Mouse (Mus musculus): ENCODE results near the gene Arhgap25. TPM values are rescaled to one million over a fixed set of nuclear protein-coding genes. Genes with fewer than 3 reads are reported as not detected.

The Arhgap25 gene
- polyA plus RNA-seq, 1 experiment from 2014 or later, result 1.2 TPM

GRCm38 (mm10) chr6:87519809-87520208 lies 13.2 kb downstream of the Arhgap25 start:
- no peak for ATAC-seq
- Histone ChIP-seq H3K4me1 (ENCODE audit: control insufficient read depth, insufficient read depth, low read length) (no peaks in the 10 kb centered on the region; the same call in 1 of the 2 replicates), H3K9me3 (replicated peaks; ENCODE audit: control insufficient read depth, low read length) (no peaks in the 10 kb centered on the region), H3K36me3 (ENCODE audit: control insufficient read depth, insufficient read depth, low read length) (no peaks in the 10 kb centered on the region), H3K27ac (ENCODE audit: low read depth, low read length) (no peak overlapping the region), H3K4me3 (ENCODE audit: low read depth, low read length) (no peak overlapping the region), H3K9ac (ENCODE audit: low read length) (no peak overlapping the region), H3K27me3 (replicated peaks; ENCODE audit: control insufficient read depth, insufficient read depth, low read length) (no peaks in the 10 kb centered on the region), H3K4me2 (ENCODE audit: low read length) (no peak overlapping the region)
- WGBS, result 94% methylated on average over 11 of the region's 11 CpGs
- no peak for DNase-seq (ENCODE audit: low spot score)

GRCm38 (mm10) chr6:87518622-87519021 lies 14.4 kb downstream of the Arhgap25 start:
- H3K4me2 ChIP-seq (ENCODE audit: low read length), result no peak overlapping the region
- WGBS, result 93% methylated on average over 10 of the region's 10 CpGs
- H3K27me3 ChIP-seq (replicated peaks; ENCODE audit: control insufficient read depth, insufficient read depth, low read length), result no peaks in the 10 kb centered on the region
- no peak overlapping the region for H3K9ac ChIP-seq (ENCODE audit: low read length)
- H3K4me1 ChIP-seq (ENCODE audit: control insufficient read depth, insufficient read depth, low read length), result no peaks in the 10 kb centered on the region
- no peaks in the 10 kb centered on the region for H3K36me3 ChIP-seq (ENCODE audit: control insufficient read depth, insufficient read depth, low read length)
- H3K4me3 ChIP-seq (ENCODE audit: low read depth, low read length), result no peak overlapping the region
- no peaks in the 10 kb centered on the region for H3K9me3 ChIP-seq (replicated peaks; ENCODE audit: control insufficient read depth, low read length)
- H3K27ac ChIP-seq (ENCODE audit: low read depth, low read length), result no peak overlapping the region
- DNase-seq (ENCODE audit: low spot score), result no peak
- ATAC-seq, result no peak

GRCm38 (mm10) chr6:87517753-87518409 lies 15.2 kb downstream of the Arhgap25 start:
- DNase-seq (ENCODE audit: low spot score) (no peak), ATAC-seq (no peak)
- no peaks in the 10 kb centered on the region for H3K27me3 ChIP-seq (replicated peaks; ENCODE audit: control insufficient read depth, insufficient read depth, low read length)
- H3K27ac ChIP-seq (ENCODE audit: low read depth, low read length), result no peak overlapping the region
- H3K9ac ChIP-seq (ENCODE audit: low read length), result no peak overlapping the region
- no peaks in the 10 kb centered on the region for H3K9me3 ChIP-seq (replicated peaks; ENCODE audit: control insufficient read depth, low read length)
- no peak overlapping the region for H3K4me2 ChIP-seq (ENCODE audit: low read length)
- H3K4me3 ChIP-seq (ENCODE audit: low read depth, low read length), result no peak overlapping the region
- no peaks in the 10 kb centered on the region for H3K4me1 ChIP-seq (ENCODE audit: control insufficient read depth, insufficient read depth, low read length)
- WGBS, result 92% methylated on average over 4 of the region's 4 CpGs
- H3K36me3 ChIP-seq (ENCODE audit: control insufficient read depth, insufficient read depth, low read length), result no peaks in the 10 kb centered on the region

- no peaks in the 10 kb centered on the region for H3K9me3 ChIP-seq (replicated peaks; ENCODE audit: control insufficient read depth, low read length)
- H3K4me1 ChIP-seq (ENCODE audit: control insufficient read depth, insufficient read depth, low read length), result no peaks in the 10 kb centered on the region
- DNase-seq (ENCODE audit: low spot score) (no peak), ATAC-seq (no peak)
- 84% methylated on average over 4 of the region's 4 CpGs for WGBS
- no peaks in the 10 kb centered on the region for H3K27me3 ChIP-seq (replicated peaks; ENCODE audit: control insufficient read depth, insufficient read depth, low read length)
- no peak overlapping the region for H3K4me3 ChIP-seq (ENCODE audit: low read depth, low read length)
- H3K4me2 ChIP-seq (ENCODE audit: low read length), result no peak overlapping the region
- H3K36me3 ChIP-seq (ENCODE audit: control insufficient read depth, insufficient read depth, low read length), result no peaks in the 10 kb centered on the region
- H3K27ac ChIP-seq (ENCODE audit: low read depth, low read length), result no peak overlapping the region
- H3K9ac ChIP-seq (ENCODE audit: low read length), result no peak overlapping the region
Measured at GRCm38 (mm10) chr6:87514321-87514720, 18.7 kb downstream of the Arhgap25 start.

- Histone ChIP-seq H3K9me3 (replicated peaks; ENCODE audit: control insufficient read depth, low read length) (no peaks in the 10 kb centered on the region), H3K4me1 (ENCODE audit: control insufficient read depth, insufficient read depth, low read length) (no peaks in the 10 kb centered on the region), H3K4me2 (ENCODE audit: low read length) (no peak overlapping the region), H3K27ac (ENCODE audit: low read depth, low read length) (no peak overlapping the region), H3K36me3 (ENCODE audit: control insufficient read depth, insufficient read depth, low read length) (no peaks in the 10 kb centered on the region), H3K27me3 (replicated peaks; ENCODE audit: control insufficient read depth, insufficient read depth, low read length) (no peaks in the 10 kb centered on the region), H3K4me3 (ENCODE audit: low read depth, low read length) (no peak overlapping the region), H3K9ac (ENCODE audit: low read length) (no peak overlapping the region)
- ATAC-seq (no peak), DNase-seq (ENCODE audit: low spot score) (peak; percentile 62)
- 79% methylated on average over 12 of the region's 12 CpGs for WGBS
Measured at GRCm38 (mm10) chr6:87513046-87513767, 19.9 kb downstream of the Arhgap25 start.

GRCm38 (mm10) chr6:87510999-87511398 lies 22.1 kb downstream of the Arhgap25 start:
- Histone ChIP-seq H3K27ac (ENCODE audit: low read depth, low read length) (no peak overlapping the region), H3K4me3 (ENCODE audit: low read depth, low read length) (no peak overlapping the region), H3K36me3 (ENCODE audit: control insufficient read depth, insufficient read depth, low read length) (no peaks in the 10 kb centered on the region), H3K9me3 (replicated peaks; ENCODE audit: control insufficient read depth, low read length) (no peaks in the 10 kb centered on the region), H3K27me3 (replicated peaks; ENCODE audit: control insufficient read depth, insufficient read depth, low read length) (no peaks in the 10 kb centered on the region), H3K4me1 (ENCODE audit: control insufficient read depth, insufficient read depth, low read length) (no peaks in the 10 kb centered on the region), H3K4me2 (ENCODE audit: low read length) (no peak overlapping the region), H3K9ac (ENCODE audit: low read length) (no peak overlapping the region)
- WGBS, result 95% methylated on average over 4 of the region's 4 CpGs
- ATAC-seq (no peak), DNase-seq (ENCODE audit: low spot score) (no peak)

GRCm38 (mm10) chr6:87509806-87510205 lies 23.3 kb downstream of the Arhgap25 start:
- Histone ChIP-seq H3K9ac (ENCODE audit: low read length) (no peak overlapping the region), H3K27ac (ENCODE audit: low read depth, low read length) (no peak overlapping the region), H3K4me1 (ENCODE audit: control insufficient read depth, insufficient read depth, low read length) (no peaks in the 10 kb centered on the region), H3K36me3 (ENCODE audit: control insufficient read depth, insufficient read depth, low read length) (no peaks in the 10 kb centered on the region), H3K27me3 (replicated peaks; ENCODE audit: control insufficient read depth, insufficient read depth, low read length) (no peaks in the 10 kb centered on the region), H3K4me3 (ENCODE audit: low read depth, low read length) (no peak overlapping the region), H3K9me3 (replicated peaks; ENCODE audit: control insufficient read depth, low read length) (no peaks in the 10 kb centered on the region), H3K4me2 (ENCODE audit: low read length) (no peak overlapping the region)
- 93% methylated on average over 2 of the region's 2 CpGs for WGBS
- no peak for ATAC-seq
- DNase-seq (ENCODE audit: low spot score), result no peak

- Histone ChIP-seq H3K4me2 (ENCODE audit: low read length) (no peak overlapping the region), H3K4me3 (ENCODE audit: low read depth, low read length) (no peak overlapping the region), H3K9me3 (replicated peaks; ENCODE audit: control insufficient read depth, low read length) (no peaks in the 10 kb centered on the region), H3K27me3 (replicated peaks; ENCODE audit: control insufficient read depth, insufficient read depth, low read length) (no peaks in the 10 kb centered on the region), H3K9ac (ENCODE audit: low read length) (no peak overlapping the region), H3K27ac (ENCODE audit: low read depth, low read length) (no peak overlapping the region), H3K36me3 (ENCODE audit: control insufficient read depth, insufficient read depth, low read length) (no peaks in the 10 kb centered on the region), H3K4me1 (ENCODE audit: control insufficient read depth, insufficient read depth, low read length) (no peaks in the 10 kb centered on the region)
- 72% methylated on average over 7 of the region's 7 CpGs for WGBS
- ATAC-seq, result no peak
- DNase-seq (ENCODE audit: low spot score), result no peak
Measured at GRCm38 (mm10) chr6:87504875-87505274, 28.2 kb downstream of the Arhgap25 start.

- WGBS, result 65% methylated on average over 5 of the region's 5 CpGs
- Histone ChIP-seq H3K4me1 (ENCODE audit: control insufficient read depth, insufficient read depth, low read length) (no peaks in the 10 kb centered on the region), H3K9ac (ENCODE audit: low read length) (no peak overlapping the region), H3K36me3 (ENCODE audit: control insufficient read depth, insufficient read depth, low read length) (no peaks in the 10 kb centered on the region), H3K27ac (ENCODE audit: low read depth, low read length) (no peak overlapping the region), H3K4me2 (ENCODE audit: low read length) (no peak overlapping the region), H3K4me3 (ENCODE audit: low read depth, low read length) (no peak overlapping the region), H3K27me3 (replicated peaks; ENCODE audit: control insufficient read depth, insufficient read depth, low read length) (no peaks in the 10 kb centered on the region), H3K9me3 (replicated peaks; ENCODE audit: control insufficient read depth, low read length) (no peaks in the 10 kb centered on the region)
- ATAC-seq (no peak), DNase-seq (ENCODE audit: low spot score) (no peak)
Measured at GRCm38 (mm10) chr6:87503976-87504375, 29.1 kb downstream of the Arhgap25 start.
